ENCODE assay signal across 25 mouse cellular contexts in the genomic region with DNA sequence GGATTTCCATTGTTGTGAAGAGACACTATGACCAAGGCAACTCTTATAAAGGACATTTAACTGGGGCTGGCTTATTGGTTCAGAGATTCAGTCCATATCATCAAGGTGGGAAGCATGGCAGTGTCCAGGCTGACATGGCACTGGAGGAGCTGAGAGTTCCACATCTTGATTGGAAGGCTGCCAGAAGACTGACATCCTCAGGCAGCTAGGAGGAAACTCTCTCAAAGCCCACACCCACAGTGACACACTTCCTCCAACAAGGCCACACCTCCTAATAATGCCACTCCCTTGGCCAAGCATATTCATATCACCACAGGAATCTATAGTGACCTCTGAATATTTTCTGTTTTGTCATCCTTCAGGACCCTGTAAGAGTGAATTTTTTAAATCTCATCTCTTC.
"Had no signal": no experiment of that assay in that cellular context is flagged by ENCODE, and none has a peak within 500 bp of the region (broad histone marks: within the 10 kb centered on the region; RNA-seq: fewer than 3 reads in every experiment).

No protein-coding gene starts in this region.

- H3K27me3 ChIP-seq: heart, embryonic 12.5 days; hindbrain, embryonic 12.5 days; intestine, embryonic 15.5 days; limb, embryonic 12.5 days had no signal

- H3K9ac ChIP-seq: heart, embryonic 12.5 days; hindbrain, embryonic 12.5 days; hindbrain, embryonic 14.5 days; intestine, embryonic 15.5 days; limb, embryonic 12.5 days had no signal

- DNase-seq: gastrocnemius, adult 2 months; gastrocnemius, postnatal 10 days; gastrocnemius, postnatal 25 days; heart, adult 2 months; heart, postnatal 10 days; heart, postnatal 4 days; kidney, adult 18-20 months; kidney, adult 8-10 months; kidney, postnatal 10 days; kidney, postnatal 25 days; kidney, postnatal 4 days; liver had no signal

- H3K36me3 ChIP-seq: heart, embryonic 12.5 days; hindbrain, embryonic 10.5 days; hindbrain, embryonic 12.5 days; intestine, embryonic 15.5 days; limb, embryonic 10.5 days; limb, embryonic 12.5 days had no signal

- H3K27ac ChIP-seq: gastrocnemius, adult 2 months; heart, adult 2 months; hindbrain, embryonic 10.5 days; hindbrain, embryonic 12.5 days; hindbrain, embryonic 14.5 days; intestine, embryonic 15.5 days; layer of hippocampus, adult 2 months; left cerebral cortex, adult 2 months; limb, embryonic 10.5 days; limb, embryonic 12.5 days had no signal

- H3K4me3 ChIP-seq: gastrocnemius, adult 2 months; heart, adult 2 months; heart, embryonic 12.5 days; hindbrain, embryonic 10.5 days; hindbrain, embryonic 12.5 days; intestine, embryonic 15.5 days; layer of hippocampus, adult 2 months; left cerebral cortex, adult 2 months; limb, embryonic 10.5 days; limb, embryonic 12.5 days had no signal

- H3K9me3 ChIP-seq: heart, embryonic 12.5 days; hindbrain, embryonic 10.5 days; hindbrain, embryonic 12.5 days; intestine, embryonic 15.5 days; limb, embryonic 10.5 days; limb, embryonic 12.5 days had no signal

- ATAC-seq: hindbrain, embryonic 16.5 days; inflammation-experienced regulatory T-cells, adult 6 months; intestine, embryonic 15.5 days; intestine, postnatal 0 days had no signal

- H3K4me1 ChIP-seq: heart, embryonic 12.5 days; hindbrain, embryonic 10.5 days; hindbrain, embryonic 12.5 days; intestine, embryonic 15.5 days; limb, embryonic 10.5 days; limb, embryonic 12.5 days had no signal

- H3K4me2 ChIP-seq: heart, embryonic 12.5 days; hindbrain, embryonic 12.5 days; hindbrain, embryonic 14.5 days; intestine, embryonic 15.5 days; limb, embryonic 12.5 days; liver, embryonic 11.5 days had no signal
